Mouse (Mus musculus) cortical plate, adult 2 months (tissue): ENCODE results near the gene Sult2b1.

ENCODE experiments used
- CTCF ChIP-seq: fragments of 200-500 bp; IDR thresholded peaks from 2 replicates; pipeline ENCODE4 v1.5.1; 2011; ENCODE audit warnings: mild to moderate bottlenecking, control low read depth, low read length; ENCODE audit not compliant: insufficient read depth; ENCODE audit errors: extremely low read depth
- POLR2A ChIP-seq: fragments of 200-500 bp; IDR thresholded peaks from 2 replicates; pipeline ENCODE4 v1.6.1; 2011; ENCODE audit warnings: mild to moderate bottlenecking, low read length, control low read depth; ENCODE audit not compliant: insufficient read depth; ENCODE audit errors: extremely low read depth

DNA sequence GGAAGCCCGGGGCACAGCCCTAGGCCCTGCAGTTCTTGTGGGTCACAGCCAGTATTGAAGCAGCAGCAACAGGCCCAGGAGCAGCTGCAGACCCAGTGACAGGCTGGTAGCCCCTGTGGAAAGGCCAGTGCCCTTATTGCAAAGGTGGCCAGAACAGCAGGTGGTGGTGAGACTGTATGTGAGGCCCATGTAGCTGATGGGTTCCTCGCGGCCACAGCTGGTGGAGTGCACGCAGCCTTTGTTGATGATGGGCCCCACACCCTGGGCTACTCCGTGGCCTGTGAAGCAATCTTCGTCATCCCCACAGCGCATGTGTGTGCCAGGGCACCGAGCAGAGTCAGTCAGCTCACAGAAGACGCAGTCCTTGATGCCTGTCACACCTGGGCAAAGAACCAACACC lies 59.3 kb downstream of the Sult2b1 start:
- TF ChIP-seq CTCF: no peak
- no peak for TF ChIP-seq POLR2A
